ENCODE assay signal across 11 mouse cellular contexts in genomic region chr17:72275391-72275904, GRCm38 (mm10).
DNase-seq lines count a peak whose midpoint lies in the region; ATAC-seq lines count a peak whose summit lies in the region.
"Had no signal": no experiment of that assay in that cellular context is flagged by ENCODE, and none has a peak within 500 bp of the region (broad histone marks: within the 10 kb centered on the region; RNA-seq: fewer than 3 reads in every experiment).

No protein-coding gene starts in this region.

- H3K4me1 ChIP-seq in megakaryocyte, embryonic 14.5 days: no peaks in the 10 kb centered on the region

- peaks cover 26% of the 10 kb centered on the region for H3K9me3 ChIP-seq in megakaryocyte, embryonic 14.5 days

- no peaks in the 10 kb centered on the region for H3K27me3 ChIP-seq in megakaryocyte, embryonic 14.5 days (replicated peaks)

- H3K36me3 ChIP-seq in megakaryocyte, embryonic 14.5 days (replicated peaks; ENCODE audit: low read length): no peaks in the 10 kb centered on the region

- ATAC-seq in megakaryocyte, adult 5-6 weeks (ENCODE audit: poor library complexity, severe bottlenecking): no peak
- peak; percentile 58; the same call in 1 of the 2 replicates for ATAC-seq in common myeloid progenitor, adult 5-6 weeks (replicated peaks; ENCODE audit: low read depth, poor library complexity, severe bottlenecking)
- ATAC-seq: inflammation-experienced regulatory T-cells, adult 6 months had no signal

- H3K4me3 ChIP-seq in megakaryocyte, embryonic 14.5 days (replicated peaks): peak overlapping the region; percentile 23
- H3K4me3 ChIP-seq: layer of hippocampus, adult 2 months had no signal

- DNase-seq in heart, postnatal 4 days: peak; percentile 59
- DNase-seq in spleen, adult 12 weeks (ENCODE audit: low spot score): no peak
- DNase-seq in thymus, postnatal 0 days (ENCODE audit: low spot score): no peak
- no peak for DNase-seq in spleen, postnatal 10 days (ENCODE audit: low spot score in 2 of 2)
- DNase-seq: adrenal gland, postnatal 14 days; cerebellum, postnatal 25 days had no signal
